Mouse (Mus musculus) thymus, postnatal 0 days (tissue): ENCODE measurements around the gene Trpv2. TPM values are rescaled to one million over a fixed set of nuclear protein-coding genes. Genes with fewer than 3 reads are reported as not detected.

Experiments used
- DNase-seq: peaks from one replicate; pipeline ENCODE4 v3.0.0-alpha.2; 2015; ENCODE audit warnings: low spot score
- polyA plus RNA-seq: library from polyadenylated mRNA; unstranded; fragments of >200 nt; fragmentation: Nextera tagmentation; extraction: Ambion mirVana; gene quantifications from 2 replicates; pipeline ENCODE4 v1.2.1, GENCODE M21; 2015

Trpv2 gene
- polyA plus RNA-seq, 1 experiment from 2014 or later = 51.6 TPM

DNA sequence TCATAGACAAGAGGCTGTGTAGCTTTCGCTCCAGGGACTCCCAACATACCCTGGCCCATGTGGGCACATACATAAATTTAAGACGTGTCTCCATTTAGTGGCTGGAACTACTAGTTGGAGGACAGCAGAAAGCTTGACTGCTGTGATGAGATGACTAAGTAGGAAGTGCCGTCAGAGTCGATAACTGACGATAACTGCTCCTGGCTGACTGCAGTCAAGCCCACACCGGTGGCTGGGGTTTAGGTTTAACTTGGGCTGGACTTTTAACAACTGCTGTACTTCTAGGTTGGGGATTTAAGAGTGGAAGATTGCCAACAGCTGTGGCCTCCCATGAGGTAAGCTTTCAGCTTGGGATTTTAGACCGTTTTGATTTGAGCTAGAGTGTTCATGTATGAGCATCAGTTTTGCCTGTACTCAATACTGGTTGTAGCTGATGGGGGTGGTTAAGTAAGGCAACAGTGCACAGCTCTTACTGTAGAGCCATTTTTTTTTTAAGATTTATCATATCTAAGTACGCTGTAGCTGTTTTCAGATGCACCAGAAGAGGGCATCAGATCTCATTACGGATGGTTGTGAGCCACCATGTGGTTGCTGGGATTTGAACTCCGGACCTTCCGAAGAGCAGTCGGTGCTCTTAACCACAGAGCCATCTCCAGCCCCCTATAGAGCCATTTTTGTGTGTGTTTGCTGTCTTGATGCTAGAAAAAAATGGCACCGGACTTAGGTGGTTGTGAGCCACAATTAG lies 29.2 kb downstream of the Trpv2 start:
- peak; percentile 15 for DNase-seq

GRCm38 (mm10) chr11:62604123-62604706 lies 29.9 kb downstream of the Trpv2 start:
- DNase-seq = no peak

- no peak for DNase-seq
These were observed 30.8 kb downstream of the Trpv2 start for GRCm38 (mm10) chr11:62604886-62605618.

GRCm38 (mm10) chr11:62605619-62606298 lies 31.5 kb downstream of the Trpv2 start:
- no peak for DNase-seq

DNA sequence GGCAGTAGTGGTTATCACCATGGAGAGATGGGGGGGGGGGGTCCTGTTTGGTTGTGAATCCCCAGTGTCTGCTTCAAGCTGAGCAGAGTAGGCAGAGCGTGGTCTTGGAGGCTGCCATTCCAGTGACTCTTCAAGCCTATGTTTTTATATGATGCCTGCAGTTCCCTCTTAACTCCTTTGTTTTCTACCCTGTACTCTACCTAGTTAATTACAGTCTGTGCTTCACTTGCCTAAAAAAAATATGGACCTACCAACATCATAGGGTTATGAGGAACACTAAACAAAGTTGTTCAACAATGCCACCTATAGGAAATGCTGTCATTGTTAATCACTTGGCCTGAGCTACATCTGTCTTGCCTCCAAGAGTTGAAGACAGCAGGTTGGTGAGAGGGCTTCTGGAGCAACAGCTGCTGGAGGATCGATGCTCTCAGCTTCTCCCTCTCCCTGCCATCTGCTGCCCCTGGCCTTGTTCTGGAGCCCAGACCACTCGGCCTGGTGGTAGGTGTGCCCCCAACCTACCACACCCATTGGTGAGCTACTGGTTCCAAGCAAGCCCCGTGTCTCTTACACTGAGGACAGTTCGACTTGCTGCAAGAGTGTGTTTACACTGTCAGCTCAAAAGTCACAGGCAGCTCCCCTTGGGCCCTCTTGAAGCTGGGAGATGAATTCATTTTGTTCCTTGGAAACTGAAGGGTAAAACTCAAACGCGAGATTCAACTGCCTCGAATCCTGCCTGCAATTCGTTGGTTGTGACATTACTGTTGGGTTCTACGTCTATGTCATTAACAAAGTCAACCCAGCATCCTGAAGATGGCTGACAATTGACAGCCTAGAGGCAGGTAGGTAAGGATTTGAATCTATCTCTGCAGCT lies 32.2 kb downstream of the Trpv2 start:
- DNase-seq = no peak

- no peak for DNase-seq
These were observed 33.1 kb downstream of the Trpv2 start for GRCm38 (mm10) chr11:62607170-62607951.

DNA sequence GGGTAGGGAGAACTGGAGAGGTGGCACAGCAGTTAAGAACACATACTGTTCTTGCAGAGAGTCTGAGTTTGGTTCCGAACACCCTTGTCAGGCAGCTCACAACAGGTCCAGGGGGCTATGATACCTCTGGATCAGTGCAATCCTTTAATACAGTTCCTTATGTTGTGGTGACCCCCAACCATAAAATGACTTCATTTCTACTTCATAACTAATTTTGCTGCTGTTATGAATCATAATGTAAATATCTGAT lies 33.6 kb downstream of the Trpv2 start:
- no peak for DNase-seq

GRCm38 (mm10) chr11:62608826-62609675 lies 34.8 kb downstream of the Trpv2 start:
- no peak for DNase-seq

DNA sequence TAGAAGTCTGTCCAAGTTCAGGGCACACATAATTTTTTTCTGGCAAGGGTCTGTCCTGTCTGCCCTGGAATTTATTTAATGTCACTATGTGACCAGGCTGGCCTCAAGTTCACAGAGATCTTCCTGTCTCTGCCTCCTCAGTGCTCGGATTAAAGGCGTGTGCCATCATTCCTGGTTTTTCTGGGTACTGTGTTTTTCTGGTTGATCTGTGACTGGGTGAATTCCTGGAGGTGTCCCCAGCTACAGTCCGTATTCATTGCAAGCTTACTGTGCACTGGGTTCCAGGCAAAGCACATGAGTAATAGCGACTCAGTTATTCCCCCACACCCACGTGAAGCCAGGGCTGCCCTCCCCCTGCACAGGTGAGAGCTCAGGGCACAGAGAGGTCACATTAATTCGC lies 36.0 kb downstream of the Trpv2 start:
- no peak for DNase-seq

DNA sequence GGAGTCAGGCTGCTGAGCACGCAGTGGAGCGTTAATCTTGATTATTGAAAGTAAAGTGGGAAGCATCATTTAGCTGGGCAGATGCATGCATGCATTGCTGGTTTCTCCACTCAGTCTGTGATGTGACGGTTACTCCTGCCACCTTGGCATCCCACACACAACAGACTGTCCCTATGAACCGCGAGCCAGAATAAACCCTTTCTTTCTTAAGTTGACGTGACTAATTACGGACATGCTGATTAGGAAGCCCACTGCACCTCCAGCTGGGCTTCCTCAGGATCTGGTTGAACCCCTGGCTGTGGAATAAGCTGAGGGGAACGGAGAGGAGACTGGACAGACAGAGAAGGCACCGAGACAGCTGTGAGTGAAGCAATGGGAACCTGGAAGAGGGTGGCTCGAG lies 38.3 kb downstream of the Trpv2 start:
- no peak for DNase-seq

DNA sequence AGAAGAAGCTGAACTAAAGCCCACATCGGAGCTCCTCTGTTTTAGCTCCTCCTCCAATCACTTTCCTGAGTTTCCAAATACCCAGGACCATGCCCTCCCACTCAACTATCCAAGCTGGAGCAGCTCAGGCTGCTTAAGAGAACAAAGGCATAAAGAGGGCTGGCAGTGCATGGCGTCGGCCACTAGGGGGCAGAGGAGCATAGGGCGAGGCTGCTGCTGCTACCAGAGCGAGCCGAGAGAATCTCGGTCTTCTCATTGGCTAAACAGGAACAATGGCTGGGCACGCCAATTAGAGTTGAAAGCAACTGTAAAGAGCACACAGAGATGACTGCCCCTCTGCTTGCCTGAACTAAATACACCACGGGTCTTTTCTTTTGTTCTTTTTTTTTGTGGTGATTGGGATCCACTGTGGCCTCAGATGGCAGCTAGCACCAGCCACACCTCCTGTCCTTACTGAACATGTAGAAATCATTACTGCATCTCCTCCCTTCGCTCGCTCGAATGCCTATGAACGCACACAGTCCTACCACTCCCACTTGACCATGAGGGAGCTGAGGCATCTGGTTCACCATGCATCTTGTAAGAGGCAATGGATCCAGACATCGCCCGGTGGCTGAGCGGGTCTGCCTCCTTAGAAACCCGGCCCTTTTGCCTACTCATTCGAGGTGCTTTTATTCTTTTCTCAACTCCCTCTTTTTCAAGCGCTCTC lies 39.5 kb downstream of the Trpv2 start:
- DNase-seq = peak; percentile 90

GRCm38 (mm10) chr11:62614876-62615410 lies 40.7 kb downstream of the Trpv2 start:
- no peak for DNase-seq

- DNase-seq = no peak
These were observed 41.2 kb downstream of the Trpv2 start for GRCm38 (mm10) chr11:62615456-62615855.

GRCm38 (mm10) chr11:62621079-62621478 lies 46.8 kb downstream of the Trpv2 start:
- peak; percentile 14 for DNase-seq

- no peak for DNase-seq
These were observed 47.4 kb downstream of the Trpv2 start for GRCm38 (mm10) chr11:62621586-62622283.

GRCm38 (mm10) chr11:62622850-62623249 lies 48.6 kb downstream of the Trpv2 start:
- no peak for DNase-seq

GRCm38 (mm10) chr11:62624341-62625291 lies 50.3 kb downstream of the Trpv2 start:
- no peak for DNase-seq
